Mouse (Mus musculus) hindbrain, embryonic 12.5 days (tissue): ENCODE measurements around the gene Batf2. TPM values are rescaled to one million over a fixed set of nuclear protein-coding genes. Genes with fewer than 3 reads are reported as not detected.
"Not testable (repeated sequence)": the region's sequence is repeated elsewhere in the genome, so short reads cannot be mapped to it uniquely, and the experiment has no call there.

Experiments used
- ATAC-seq: fragments of 200-750 bp; cut with Nextera tagmentation; 2 replicates; pipeline ENCODE4 v1.8.0; 2017; ENCODE audit warnings: moderate TSS enrichment; ENCODE audit not compliant: low FRiP score
- H3K27ac ChIP-seq: fragments of 300-500 bp; sonication (generic); 2 replicates; pipeline ENCODE4 v1.5.1; 2016; ENCODE audit warnings: mild to moderate bottlenecking
- H3K27me3 ChIP-seq: fragments of 300-500 bp; sonication (generic); 2 replicates; pipeline ENCODE4 v1.6.1; 2016; ENCODE audit warnings: mild to moderate bottlenecking
- H3K36me3 ChIP-seq: fragments of 300-500 bp; sonication (generic); 2 replicates; pipeline ENCODE4 v1.6.1; 2016; ENCODE audit warnings: mild to moderate bottlenecking
- H3K4me1 ChIP-seq: fragments of 300-500 bp; sonication (generic); 2 replicates; pipeline ENCODE4 v1.6.1; 2016
- H3K4me2 ChIP-seq: fragments of 300-500 bp; sonication (generic); replicated peaks from 2 replicates; pipeline ENCODE4 v1.6.1; 2016; ENCODE audit warnings: mild to moderate bottlenecking
- H3K4me3 ChIP-seq: fragments of 300-500 bp; sonication (generic); 2 replicates; pipeline ENCODE4 v1.5.1; 2016; ENCODE audit warnings: mild to moderate bottlenecking
- H3K9ac ChIP-seq: fragments of 300-500 bp; sonication (generic); 2 replicates; pipeline ENCODE4 v1.6.1; 2016; ENCODE audit warnings: mild to moderate bottlenecking, moderate library complexity
- H3K9me3 ChIP-seq: fragments of 300-500 bp; sonication (generic); replicated peaks from 2 replicates; pipeline ENCODE4 v1.6.1; 2016; ENCODE audit warnings: mild to moderate bottlenecking
- WGBS: fragments of 180-500 bp; shearing (Covaris S2); methylation state at CpG from one replicate; pipeline ENCODE4 v1.1.7; 2016; 5-methylcytosine and 5-hydroxymethylcytosine counted together
- polyA plus RNA-seq: library from polyadenylated mRNA; unstranded; fragments of >200 nt; fragmentation: Nextera tagmentation; extraction: Ambion mirVana; gene quantifications from 2 replicates; pipeline ENCODE4 v1.2.1, GENCODE M21; 2016

The Batf2 gene
- polyA plus RNA-seq, 1 experiment from 2014 or later, result 0.22 TPM

- Histone ChIP-seq H3K36me3 (peaks cover 32% of the 10 kb centered on the region), H3K27ac (peak overlapping the region; percentile 93), H3K4me3 (peak overlapping the region; percentile 86), H3K9me3 (no peaks in the 10 kb centered on the region), H3K27me3 (no peaks in the 10 kb centered on the region), H3K9ac (peak overlapping the region; percentile 60), H3K4me1 (peaks cover 35% of the 10 kb centered on the region), H3K4me2 (peak overlapping the region; percentile 80)
- ATAC-seq, result peak; percentile 65
- WGBS, result 2% methylated on average over 8 of the region's 8 CpGs
Measured at GRCm38 (mm10) chr19:6118677-6119185, 22.1 kb upstream of the Batf2 start.

GRCm38 (mm10) chr19:6121761-6122160 is 19.0 kb upstream of the Batf2 start:
- 0 out of 2 replicates have a peak overlapping the region, but pooled peaks have one; percentile 15 for H3K4me2 ChIP-seq
- H3K9me3 ChIP-seq, result no peaks in the 10 kb centered on the region
- H3K27me3 ChIP-seq, result no peaks in the 10 kb centered on the region
- no peak overlapping the region for H3K27ac ChIP-seq
- peaks cover 28% of the 10 kb centered on the region for H3K4me1 ChIP-seq
- ATAC-seq, result no peak
- H3K9ac ChIP-seq, result no peak overlapping the region
- whole genome bisulfite sequencing, result 27% methylated on average over 16 of the region's 19 CpGs
- H3K4me3 ChIP-seq, result no peak overlapping the region
- peaks cover 7% of the 10 kb centered on the region for H3K36me3 ChIP-seq

- Histone ChIP-seq H3K4me3 (no peak overlapping the region), H3K4me1 (peaks cover 18% of the 10 kb centered on the region), H3K27ac (peak overlapping the region; percentile 23; the same call in 1 of the 2 replicates), H3K9ac (no peak overlapping the region), H3K36me3 (peaks cover 7% of the 10 kb centered on the region), H3K9me3 (no peaks in the 10 kb centered on the region), H3K4me2 (no peak overlapping the region), H3K27me3 (no peaks in the 10 kb centered on the region)
- no peak for ATAC-seq
- 64% methylated on average over 8 of the region's 8 CpGs for WGBS
Measured at GRCm38 (mm10) chr19:6123330-6123729, 17.5 kb upstream of the Batf2 start.

- Histone ChIP-seq H3K4me2 (no peak overlapping the region), H3K27ac (no peak overlapping the region), H3K4me1 (peaks cover 9% of the 10 kb centered on the region), H3K9ac (no peak overlapping the region), H3K4me3 (no peak overlapping the region), H3K36me3 (peaks cover 7% of the 10 kb centered on the region), H3K9me3 (no peaks in the 10 kb centered on the region), H3K27me3 (no peaks in the 10 kb centered on the region)
- WGBS, result 85% methylated on average over 2 of the region's 2 CpGs
- no peak for ATAC-seq
Measured at GRCm38 (mm10) chr19:6124898-6125297, 15.9 kb upstream of the Batf2 start.

DNA sequence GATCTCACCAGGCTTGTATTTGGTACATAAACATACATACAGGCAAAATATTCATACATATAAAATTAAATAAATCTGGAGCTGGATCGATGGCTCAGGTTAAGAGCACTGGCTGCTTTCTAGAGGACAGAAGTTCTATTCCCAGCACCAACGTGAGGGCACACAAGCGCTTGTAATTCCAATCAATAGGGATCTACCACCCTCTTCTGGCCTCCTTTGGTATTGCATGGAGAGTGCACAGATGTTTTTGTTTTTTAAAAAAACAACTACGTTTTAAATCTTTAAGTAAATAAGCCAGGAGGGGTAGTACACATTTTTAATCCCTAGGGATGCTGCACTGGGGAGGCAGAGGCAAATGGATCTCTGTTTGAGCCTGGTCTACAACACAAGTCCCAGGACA is 14.5 kb upstream of the Batf2 start:
- 18% methylated on average over 4 of the region's 4 CpGs for WGBS

GRCm38 (mm10) chr19:6126789-6127580 is 13.8 kb upstream of the Batf2 start:
- peak overlapping the region; percentile 45 for H3K4me3 ChIP-seq
- H3K27ac ChIP-seq, result peak overlapping the region; percentile 82; the same call in 1 of the 2 replicates
- H3K4me1 ChIP-seq, result peaks cover 5% of the 10 kb centered on the region
- no peaks in the 10 kb centered on the region; the same call in 1 of the 2 replicates for H3K36me3 ChIP-seq
- H3K9me3 ChIP-seq, result no peaks in the 10 kb centered on the region
- H3K4me2 ChIP-seq, result peak overlapping the region; percentile 52
- 79% methylated on average over 10 of the region's 10 CpGs for WGBS
- 0 out of 2 replicates have a peak overlapping the region, but pooled peaks have one; percentile 58 for H3K9ac ChIP-seq
- no peak for ATAC-seq
- no peaks in the 10 kb centered on the region for H3K27me3 ChIP-seq

More for the DNA sequence above, 14.5 kb upstream of the Batf2 start:
- Histone ChIP-seq H3K4me3 (no peak overlapping the region), H3K4me1 (peaks cover 9% of the 10 kb centered on the region), H3K27ac (no peak overlapping the region), H3K9ac (no peak overlapping the region), H3K27me3 (no peaks in the 10 kb centered on the region), H3K9me3 (no peaks in the 10 kb centered on the region), H3K36me3 (peaks cover 4% of the 10 kb centered on the region), H3K4me2 (no peak overlapping the region)
- no peak for ATAC-seq

GRCm38 (mm10) chr19:6127760-6128341 is 12.9 kb upstream of the Batf2 start, which contains the start of gene Snx15:
Gene Snx15, minus strand, starts transcription at chr19:6128304.
- no peaks in the 10 kb centered on the region for H3K27me3 ChIP-seq
- peak within 1 kb of the TSS; percentile 52 for H3K4me2 ChIP-seq
- H3K27ac ChIP-seq, result peak within 1 kb of the TSS; percentile 82
- H3K9ac ChIP-seq, result peak within 1 kb of the TSS; percentile 58
- peaks cover 4% of the 10 kb centered on the region; the same call in 1 of the 2 replicates for H3K4me1 ChIP-seq
- ATAC-seq, result peak; percentile 93
- H3K4me3 ChIP-seq, result peak within 1 kb of the TSS; percentile 45
- H3K9me3 ChIP-seq, result no peaks in the 10 kb centered on the region
- no peaks in the 10 kb centered on the region for H3K36me3 ChIP-seq
- WGBS, result under 1% methylated on average over 32 of the region's 32 CpGs

DNA sequence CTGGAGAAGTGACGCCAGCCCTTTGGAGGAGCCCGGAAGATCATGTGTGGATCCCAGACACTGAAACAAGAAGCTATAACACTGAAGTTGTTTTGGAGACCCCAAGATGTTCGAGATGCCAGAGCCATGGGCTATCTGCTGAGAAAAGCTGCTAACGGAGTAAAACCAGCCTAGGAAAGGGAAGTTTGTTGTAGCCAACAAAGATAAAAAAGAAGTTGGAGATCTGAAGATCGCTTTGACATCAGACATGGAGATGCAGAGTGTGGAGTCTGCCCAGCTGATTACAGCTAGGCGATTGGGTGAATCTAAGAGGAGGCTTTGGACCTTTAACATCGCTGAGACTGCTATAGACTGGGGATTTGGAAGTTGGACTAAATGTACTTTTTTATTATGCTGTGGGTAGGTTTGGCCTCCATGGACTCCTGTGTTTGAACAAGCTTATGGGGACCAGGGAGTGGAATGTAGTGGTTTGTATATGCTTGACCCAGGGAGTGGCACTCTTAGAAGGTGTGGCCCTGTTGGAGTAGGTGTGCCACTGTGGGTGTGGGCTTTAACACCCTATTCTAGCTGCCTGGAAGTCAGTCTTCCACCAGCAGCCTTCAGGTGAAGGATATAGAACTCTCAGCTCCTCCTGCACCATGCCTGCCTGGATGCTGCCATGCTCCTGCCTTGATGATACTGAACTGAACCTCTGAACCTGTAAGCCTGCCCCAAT is 10.2 kb upstream of the Batf2 start:
- H3K36me3 ChIP-seq, result peaks cover 15% of the 10 kb centered on the region
- not testable (repeated sequence) for H3K9me3 ChIP-seq, H3K27ac ChIP-seq, H3K4me3 ChIP-seq, H3K4me1 ChIP-seq, H3K4me2 ChIP-seq, ATAC-seq, H3K9ac ChIP-seq, H3K27me3 ChIP-seq
- 77% methylated on average over 7 of the region's 7 CpGs for WGBS

DNA sequence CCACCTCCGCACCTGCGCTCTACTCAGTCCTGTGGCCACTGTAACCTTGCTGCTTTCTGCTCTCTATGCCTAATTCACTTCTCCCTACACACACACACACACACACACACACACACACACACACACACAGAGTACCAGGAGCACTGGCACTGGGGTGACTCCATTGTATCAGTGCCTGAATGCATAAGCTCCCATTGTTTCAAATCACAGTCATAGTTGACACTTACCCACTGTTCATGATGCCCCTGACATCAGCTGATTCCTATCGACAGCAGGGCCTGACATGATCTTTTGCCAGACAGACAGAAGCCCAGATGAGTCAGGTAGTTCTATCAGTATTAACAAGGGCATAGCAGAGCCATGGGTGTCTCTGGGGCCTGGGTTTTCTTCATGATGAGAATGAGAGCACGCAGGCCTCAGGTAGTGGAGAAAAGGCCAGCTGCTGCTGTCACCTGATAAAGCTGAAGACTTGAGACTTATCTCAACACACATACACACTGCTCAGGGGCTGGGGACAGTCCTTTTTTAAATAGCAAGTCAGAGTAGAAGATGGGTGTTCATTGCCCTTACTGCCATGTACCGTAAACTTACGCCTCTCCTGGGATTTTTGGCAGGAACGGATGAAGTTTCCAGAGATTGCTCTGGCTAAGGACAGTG is 8.5 kb upstream of the Batf2 start:
- WGBS, result 81% methylated on average over 7 of the region's 7 CpGs
- Histone ChIP-seq H3K9ac (0 out of 2 replicates have a peak overlapping the region, but pooled peaks have one; percentile 15), H3K27ac (no peak overlapping the region)

GRCm38 (mm10) chr19:6133197-6133596 is 7.6 kb upstream of the Batf2 start:
- not testable (repeated sequence) for H3K4me2 ChIP-seq, H3K4me1 ChIP-seq, H3K27me3 ChIP-seq, ATAC-seq, H3K4me3 ChIP-seq, H3K9ac ChIP-seq, H3K27ac ChIP-seq, H3K9me3 ChIP-seq
- 55% methylated on average over 1 of the region's 1 CpGs for WGBS
- peaks cover 38% of the 10 kb centered on the region for H3K36me3 ChIP-seq

More for the DNA sequence above, 8.5 kb upstream of the Batf2 start:
- Histone ChIP-seq H3K9me3 (no peaks in the 10 kb centered on the region), H3K4me2 (no peak overlapping the region), H3K4me1 (no peaks in the 10 kb centered on the region), H3K36me3 (peaks cover 31% of the 10 kb centered on the region), H3K27me3 (no peaks in the 10 kb centered on the region), H3K4me3 (no peak overlapping the region)
- no peak for ATAC-seq

- H3K4me2 ChIP-seq, result no peak overlapping the region
- no peaks in the 10 kb centered on the region for H3K27me3 ChIP-seq
- no peaks in the 10 kb centered on the region for H3K9me3 ChIP-seq
- no peak overlapping the region for H3K9ac ChIP-seq
- H3K36me3 ChIP-seq, result peaks cover 38% of the 10 kb centered on the region
- ATAC-seq, result no peak
- no peak overlapping the region for H3K4me3 ChIP-seq
- 81% methylated on average over 3 of the region's 3 CpGs for WGBS
- H3K4me1 ChIP-seq, result peaks cover 10% of the 10 kb centered on the region
- H3K27ac ChIP-seq, result no peak overlapping the region
Measured at GRCm38 (mm10) chr19:6136397-6136796, 4.4 kb upstream of the Batf2 start.
